ENCODE assay signal across 25 mouse cellular contexts in genomic region chr5:128708929-128709328, GRCm38 (mm10). TPM values are rescaled to one million over a fixed set of nuclear protein-coding genes. Genes with fewer than 3 reads are reported as not detected.
"Had no signal": no experiment of that assay in that cellular context is flagged by ENCODE, and none has a peak within 500 bp of the region (broad histone marks: within the 10 kb centered on the region; RNA-seq: fewer than 3 reads in every experiment).

No protein-coding gene starts in this region.

- H3K27ac ChIP-seq: kidney, embryonic 15.5 days; limb, embryonic 10.5 days; limb, embryonic 13.5 days; liver, embryonic 12.5 days; liver, embryonic 15.5 days; lung, embryonic 15.5 days; midbrain, embryonic 15.5 days; neural tube, embryonic 12.5 days; neural tube, embryonic 15.5 days; stomach, postnatal 0 days had no signal

- DNase-seq: kidney, postnatal 10 days; kidney, postnatal 4 days; liver; lung, adult 18-20 months; lung, postnatal 10 days; lung, postnatal 36 days; right cerebral cortex, adult 18-20 months; right cerebral cortex, postnatal 14 days; right cerebral cortex, postnatal 4 days; thymus, adult 2 months; thymus, postnatal 14 days; thymus, postnatal 4 days had no signal

- H3K9ac ChIP-seq: kidney, embryonic 15.5 days; limb, embryonic 13.5 days; liver, embryonic 12.5 days; liver, embryonic 15.5 days; lung, embryonic 15.5 days; midbrain, embryonic 15.5 days; neural tube, embryonic 12.5 days; neural tube, embryonic 15.5 days had no signal

- H3K4me2 ChIP-seq: kidney, embryonic 15.5 days; limb, embryonic 13.5 days; liver, embryonic 12.5 days; liver, embryonic 15.5 days; lung, embryonic 15.5 days; midbrain, embryonic 11.5 days; midbrain, embryonic 15.5 days; neural tube, embryonic 12.5 days; neural tube, embryonic 15.5 days had no signal

- H3K27me3 ChIP-seq: kidney, embryonic 15.5 days; limb, embryonic 13.5 days; liver, embryonic 12.5 days; liver, embryonic 15.5 days; lung, embryonic 15.5 days; megakaryocyte, embryonic 14.5 days; midbrain, embryonic 15.5 days; neural tube, embryonic 12.5 days; neural tube, embryonic 15.5 days had no signal

- H3K4me3 ChIP-seq: kidney, embryonic 15.5 days; limb, embryonic 10.5 days; limb, embryonic 13.5 days; liver, embryonic 12.5 days; liver, embryonic 15.5 days; lung, embryonic 15.5 days; megakaryocyte, embryonic 14.5 days; midbrain, embryonic 15.5 days; neural tube, embryonic 12.5 days; neural tube, embryonic 15.5 days had no signal

- H3K36me3 ChIP-seq: kidney, embryonic 15.5 days; limb, embryonic 10.5 days; limb, embryonic 13.5 days; liver, embryonic 12.5 days; liver, embryonic 15.5 days; lung, embryonic 15.5 days; midbrain, embryonic 15.5 days; neural tube, embryonic 12.5 days; neural tube, embryonic 15.5 days had no signal

- H3K4me1 ChIP-seq: limb, embryonic 13.5 days; liver, embryonic 12.5 days; liver, embryonic 15.5 days; megakaryocyte, embryonic 14.5 days had no signal

- ATAC-seq: liver, embryonic 12.5 days; midbrain, embryonic 15.5 days had no signal

- H3K9me3 ChIP-seq: lung, embryonic 15.5 days; midbrain, embryonic 15.5 days; neural tube, embryonic 15.5 days had no signal

RNA-seq across cellular contexts. Expression of gene Piwil1, which starts 6.6 kb away (rescaled TPM):
- polyA plus RNA-seq: kidney, embryonic 15.5 days; limb, embryonic 10.5 days; limb, embryonic 13.5 days; liver, embryonic 12.5 days; liver, embryonic 15.5 days; lung, embryonic 15.5 days; stomach, embryonic 14.5 days; stomach, postnatal 0 days had no signal
